Mouse (Mus musculus) small intestine, adult 2 months (tissue): ENCODE measurements around the gene Vps8.

Experiments
- CTCF ChIP-seq: fragments of 200-500 bp; IDR thresholded peaks from 2 replicates; pipeline ENCODE4 v1.5.1; 2012; ENCODE audit warnings: low read depth, mild to moderate bottlenecking, control low read depth, inconsistent platforms, low read length, moderate library complexity, mixed read lengths; ENCODE audit not compliant: insufficient replicate concordance, insufficient read length; ENCODE audit errors: extremely low read depth
- POLR2A ChIP-seq: fragments of 200-500 bp; IDR thresholded peaks from 2 replicates; pipeline ENCODE4 v1.6.1; 2012; ENCODE audit warnings: low read depth, mild to moderate bottlenecking, control low read depth, inconsistent platforms, low read length, moderate library complexity

DNA sequence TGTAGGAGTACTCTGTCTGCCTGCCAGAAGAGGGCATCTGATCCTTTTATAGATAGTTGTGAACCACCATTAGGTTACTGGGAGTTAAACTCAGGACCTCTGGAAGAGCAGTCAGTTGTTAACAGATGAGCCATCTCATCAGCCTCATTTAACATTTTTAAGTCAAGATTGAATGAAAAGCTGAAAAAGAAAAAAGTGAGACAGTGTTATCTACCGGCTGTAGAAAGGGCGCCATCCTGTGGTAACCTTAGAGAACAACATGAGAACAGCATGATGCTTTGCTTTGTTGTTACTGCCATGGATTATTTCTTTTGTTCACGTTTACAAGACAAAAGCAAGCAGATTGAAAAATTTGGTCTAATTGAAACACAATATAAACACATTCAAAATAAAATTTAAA is 10.6 kb downstream of the Vps8 start:
- TF ChIP-seq POLR2A (no peak), CTCF (no peak)
